Mouse (Mus musculus): Measurements from ENCODE around the gene Arfgef3. TPM values are rescaled to one million over a fixed set of nuclear protein-coding genes. Genes with fewer than 3 reads are reported as not detected.

Arfgef3 gene
- polyA plus RNA-seq, 1 experiment from 2014 or later = 0.69 TPM

GRCm38 (mm10) chr10:18532293-18532692 is 211.5 kb downstream of the Arfgef3 start:
- H3K27me3 ChIP-seq (replicated peaks) = no peaks in the 10 kb centered on the region
- ATAC-seq (ENCODE audit: insufficient number of reproducible peaks, low FRiP score) = no peak
- peaks cover 34% of the 10 kb centered on the region for H3K36me3 ChIP-seq
- WGBS = 35% methylated on average over 8 of the region's 8 CpGs
- H3K4me3 ChIP-seq = no peak overlapping the region
- H3K4me2 ChIP-seq = no peak overlapping the region
- H3K4me1 ChIP-seq (replicated peaks) = peaks cover 19% of the 10 kb centered on the region
- no peaks in the 10 kb centered on the region for H3K9me3 ChIP-seq (replicated peaks)
- H3K27ac ChIP-seq (ENCODE audit: poor library complexity, severe bottlenecking) = no peak overlapping the region
- no peak overlapping the region for H3K9ac ChIP-seq

Other genes starting within 250 kb of the Arfgef3 start
- gene Hebp2, start 197.9 kb downstream of the Arfgef3 start, polyA plus RNA-seq (2016; fragmentation: Nextera tagmentation; extraction: Ambion mirVana) = 17.9 and 18.3 TPM in 2 replicates
- gene Gm4922, start 42.8 kb upstream of the Arfgef3 start, polyA plus RNA-seq (2016; fragmentation: Nextera tagmentation; extraction: Ambion mirVana) = not detected in 2 replicates
- gene Perp, start 101.1 kb upstream of the Arfgef3 start, polyA plus RNA-seq (2016; fragmentation: Nextera tagmentation; extraction: Ambion mirVana) = 105 and 106 TPM in 2 replicates

Data from heart, embryonic 12.5 days (tissue).